Mouse (Mus musculus) liver, postnatal 0 days (tissue): ENCODE results near the gene Edc3.

ENCODE experiments used
- CTCF ChIP-seq: sonication (generic); IDR thresholded peaks from 2 replicates; pipeline ENCODE4 v1.5.1; 2016; ENCODE audit warnings: antibody characterized with exemption, low read depth
- EP300 ChIP-seq: IDR thresholded peaks from 2 replicates; pipeline ENCODE4 v1.6.1; 2016; ENCODE audit warnings: antibody characterized with exemption, low read depth, mild to moderate bottlenecking

GRCm38 (mm10) chr9:57798725-57799253, 90.4 kb downstream of the Edc3 start:
- TF ChIP-seq CTCF (no peak), EP300 (no peak)
